Comparison of ENCODE assay signal across 8 mouse cellular contexts in the genomic region with DNA sequence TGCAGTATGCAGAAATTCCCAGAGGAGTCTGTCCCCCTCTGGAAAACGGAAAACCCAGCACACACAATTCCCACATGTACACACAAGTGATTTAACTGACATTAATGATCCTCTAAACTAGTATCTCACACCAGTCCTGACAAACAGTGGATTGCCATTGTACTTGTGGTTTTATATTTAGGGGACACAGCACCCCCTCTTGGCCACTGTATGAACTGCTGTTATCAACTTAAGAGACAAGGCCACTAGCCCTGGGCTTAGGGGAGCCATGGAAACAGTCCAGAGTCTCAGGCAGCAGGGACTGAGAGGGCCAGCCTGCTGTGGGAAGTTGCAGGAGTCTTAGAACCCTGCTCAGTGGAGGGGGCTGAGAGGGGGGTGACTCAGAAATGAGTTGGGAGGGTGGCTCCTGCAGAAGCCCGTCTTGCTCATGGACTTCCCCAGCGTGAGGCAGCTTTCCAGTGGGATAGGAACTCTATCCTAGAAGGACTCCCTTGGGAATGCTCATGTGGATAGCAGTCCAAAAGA. TPM values are rescaled to one million over a fixed set of nuclear protein-coding genes. Genes with fewer than 3 reads are reported as not detected.
DNase-seq lines count a peak whose midpoint lies in the region; ATAC-seq and TF ChIP-seq lines count a peak whose summit lies in the region.

No protein-coding gene starts in this region.

- no peaks in the 10 kb centered on the region for H3K27me3 ChIP-seq in MEL (ENCODE audit: control insufficient read depth in 1 of 2, insufficient read depth in 2 of 2, low read length in 2 of 2)

- no peaks in the 10 kb centered on the region for H3K9me3 ChIP-seq in MEL (replicated peaks; ENCODE audit: insufficient read depth, low read length)

- no peak for ATAC-seq in activated CD4-positive, CD25-positive, alpha-beta regulatory T cell, adult 4 months

- no peak for TF ChIP-seq POLR2A in MEL (IDR thresholded peaks at IDR 0.05; ENCODE audit: control insufficient read depth in 1 of 2, insufficient read depth in 1 of 2, low read depth in 1 of 2, low read length in 2 of 2, poor library complexity in 1 of 2)

- no peaks in the 10 kb centered on the region for H3K4me1 ChIP-seq in MEL (ENCODE audit: control insufficient read depth in 1 of 2, insufficient read depth in 2 of 2, low read length in 2 of 2)

- H3K36me3 ChIP-seq in MEL (ENCODE audit: control insufficient read depth in 1 of 2, insufficient read depth in 2 of 2, low read length in 2 of 2): no peaks in the 10 kb centered on the region

- no peak overlapping the region for H3K27ac ChIP-seq in MEL (ENCODE audit: control insufficient read depth, low read depth, low read length)

- peak in 2 of 3 experiments; percentile 31 to 54; a peak in 4 of 6 replicates for TF ChIP-seq CTCF in MEL (IDR thresholded peaks at IDR 0.05 in 2 of 3, conservative IDR thresholded peaks at IDR 0.05 in 1 of 3; ENCODE audit: control insufficient read depth in 1 of 3, insufficient read depth in 1 of 3, low read depth in 2 of 3, low read length in 3 of 3, poor library complexity in 1 of 3, severe bottlenecking in 1 of 3)

- DNase-seq in kidney, adult 18-20 months: peak; percentile 12
- no peak for DNase-seq in kidney, postnatal 25 days
- DNase-seq in 416B (ENCODE audit: low read depth) (peak; percentile 79), MEL (ENCODE audit: low read depth, low spot score) (peak; percentile 7)
- DNase-seq in fibroblast of lung, adult 2 months (ENCODE audit: low read depth): peak; percentile 11
- DNase-seq in ovary, postnatal 10 days (ENCODE audit: low spot score): no peak
- no peak for DNase-seq in right cerebral cortex, postnatal 4 days

- no peaks in the 10 kb centered on the region for H3K79me2 ChIP-seq in MEL (ENCODE audit: control insufficient read depth, insufficient read depth, low read length, poor library complexity)

- TF ChIP-seq EP300 in MEL (IDR thresholded peaks at IDR 0.05; ENCODE audit: low read depth in 1 of 2, low read length in 2 of 2): no peak

- peak; percentile 9 for TF ChIP-seq RAD21 in MEL (IDR thresholded peaks at IDR 0.05; ENCODE audit: low read depth, low read length)

- no peak overlapping the region for H3K4me3 ChIP-seq in MEL (ENCODE audit: control insufficient read depth in 1 of 2, insufficient read depth in 1 of 2, low read depth in 2 of 2, low read length in 2 of 2)

- H3K9ac ChIP-seq in MEL (ENCODE audit: control insufficient read depth, low read depth, low read length, poor library complexity, severe bottlenecking): no peak overlapping the region

TF ChIP-seq in MEL, 35 proteins besides CTCF, POLR2A, EP300 and RAD21:
- TF ChIP-seq GATA1 (IDR thresholded peaks at IDR 0.05; ENCODE audit: low read depth, low read length) (no peak), ETS1 (IDR thresholded peaks at IDR 0.05; ENCODE audit: low read depth, low read length) (no peak), RCOR1 (IDR thresholded peaks at IDR 0.05; ENCODE audit: low read depth, low read length) (no peak), ELF1 (IDR thresholded peaks at IDR 0.05; ENCODE audit: low read depth, low read length) (no peak), SMC3 (IDR thresholded peaks at IDR 0.05; ENCODE audit: low read depth, low read length) (no peak), ZNF384 (IDR thresholded peaks at IDR 0.05; ENCODE audit: low read depth, low read length) (no peak), TAL1 (IDR thresholded peaks at IDR 0.05; ENCODE audit: low read length) (no peak), USF1 (IDR thresholded peaks at IDR 0.05; ENCODE audit: low read depth, low read length) (no peak), CHD2 (IDR thresholded peaks at IDR 0.05; ENCODE audit: low read length) (no peak), NRF1 (IDR thresholded peaks at IDR 0.05; ENCODE audit: insufficient read depth, low read depth, low read length, poor library complexity, severe bottlenecking) (no peak), MAFK (IDR thresholded peaks at IDR 0.05; ENCODE audit: borderline replicate concordance, low read depth, low read length) (no peak)

RNA-seq across cellular contexts. Expression of a gene that starts 4.2 kb away (rescaled TPM):
- total RNA-seq in MEL (2012; rRNA removed): not detected in 2 replicates
- polyA plus RNA-seq in MEL (2012; ENCODE audit: insufficient read depth in 1 of 2, insufficient read length in 2 of 2, low read depth in 1 of 2, low replicate concordance in 2 of 2, missing spikeins in 1 of 2): not detected
- not detected for polyA plus RNA-seq in activated CD4-positive, CD25-positive, alpha-beta regulatory T cell, adult 4 months (2017; shearing (Covaris generic))

RNA-seq across cellular contexts. Expression of a gene that starts 18.2 kb away (rescaled TPM):
- not detected in 2 replicates for total RNA-seq in MEL (2012; rRNA removed)
- not detected for polyA plus RNA-seq in MEL (2012; ENCODE audit: insufficient read depth in 1 of 2, insufficient read length in 2 of 2, low read depth in 1 of 2, low replicate concordance in 2 of 2, missing spikeins in 1 of 2)
- not detected for polyA plus RNA-seq in activated CD4-positive, CD25-positive, alpha-beta regulatory T cell, adult 4 months (2017; shearing (Covaris generic))

RNA-seq across cellular contexts. Expression of a gene that starts 22.0 kb away (rescaled TPM):
- not detected in 2 replicates for total RNA-seq in MEL (2012; rRNA removed)
- not detected for polyA plus RNA-seq in MEL (2012; ENCODE audit: insufficient read depth in 1 of 2, insufficient read length in 2 of 2, low read depth in 1 of 2, low replicate concordance in 2 of 2, missing spikeins in 1 of 2)
- 1 to 10 TPM in 1 of 2 experiments, not detected in 1; 1.0 TPM for polyA plus RNA-seq in activated CD4-positive, CD25-positive, alpha-beta regulatory T cell, adult 4 months (2017; shearing (Covaris generic))

RNA-seq across cellular contexts. Expression of a gene that starts 41.9 kb away (rescaled TPM):
- total RNA-seq in MEL (2012; rRNA removed): 0.15 TPM in 1 of 2 replicates, not detected in the other
- polyA plus RNA-seq in MEL (2012; ENCODE audit: insufficient read depth in 1 of 2, insufficient read length in 2 of 2, low read depth in 1 of 2, low replicate concordance in 2 of 2, missing spikeins in 1 of 2): under 1 TPM in 1 of 2 experiments, not detected in 1; 0.17 TPM
- 10 to 100 TPM; 33.6 to 48.3 TPM for polyA plus RNA-seq in activated CD4-positive, CD25-positive, alpha-beta regulatory T cell, adult 4 months (2017; shearing (Covaris generic))

RNA-seq across cellular contexts. Expression of a gene that starts 48.9 kb away (rescaled TPM):
- not detected in 2 replicates for total RNA-seq in MEL (2012; rRNA removed)
- polyA plus RNA-seq in MEL (2012; ENCODE audit: insufficient read depth in 1 of 2, insufficient read length in 2 of 2, low read depth in 1 of 2, low replicate concordance in 2 of 2, missing spikeins in 1 of 2): not detected
- polyA plus RNA-seq in activated CD4-positive, CD25-positive, alpha-beta regulatory T cell, adult 4 months (2017; shearing (Covaris generic)): under 1 TPM in 1 of 2 experiments, not detected in 1; 0.17 TPM

Comparison
In these comparisons a context has a peak if more than half of its experiments do, and no peak if none do; other contexts are left out.
1. DNase-seq: peak in kidney, adult 18-20 months (single experiment), 416B (single experiment), MEL (single experiment) and fibroblast of lung, adult 2 months (single experiment); none in kidney, postnatal 25 days (0 of 2), ovary, postnatal 10 days (single experiment) and right cerebral cortex, postnatal 4 days (single experiment).